Comparison of ENCODE assay signal across 21 mouse cellular contexts in the genomic region with DNA sequence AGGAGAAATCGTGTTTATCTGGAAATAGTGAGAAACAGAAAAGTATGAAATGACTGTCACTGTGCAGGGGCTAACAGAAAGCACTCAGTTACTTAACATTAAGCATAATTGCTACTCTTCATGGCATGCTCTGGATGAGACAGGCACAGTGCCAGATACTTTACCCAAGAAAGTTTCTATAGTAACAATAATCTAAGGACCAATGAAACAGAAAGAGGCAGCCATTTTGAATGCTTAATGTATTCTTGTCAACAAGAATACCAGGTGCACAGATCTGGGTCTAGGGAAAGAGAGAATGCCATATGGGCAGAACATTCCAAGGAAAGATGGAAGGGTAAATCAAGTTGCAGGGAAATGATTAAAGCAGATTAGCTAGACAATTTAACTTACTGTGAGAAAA.
DNase-seq lines count a peak whose midpoint lies in the region; ATAC-seq and TF ChIP-seq lines count a peak whose summit lies in the region.
"Had no signal": no experiment of that assay in that cellular context is flagged by ENCODE, and none has a peak within 500 bp of the region (broad histone marks: within the 10 kb centered on the region; RNA-seq: fewer than 3 reads in every experiment).

No protein-coding gene starts in this region.

- no peaks in the 10 kb centered on the region for H3K4me1 ChIP-seq in forebrain, embryonic 14.5 days (ENCODE audit: control insufficient read depth, insufficient read depth, low read length)
- no peaks in the 10 kb centered on the region for H3K4me1 ChIP-seq in forebrain, embryonic 12.5 days
- no peaks in the 10 kb centered on the region for H3K4me1 ChIP-seq in midbrain, postnatal 0 days (ENCODE audit: insufficient read depth, low read length)
- no peaks in the 10 kb centered on the region for H3K4me1 ChIP-seq in midbrain, embryonic 15.5 days
- no peaks in the 10 kb centered on the region for H3K4me1 ChIP-seq in forebrain, embryonic 16.5 days (replicated peaks; ENCODE audit: control insufficient read depth, insufficient read depth, low read length)
- H3K4me1 ChIP-seq: embryonic facial prominence, embryonic 13.5 days; embryonic facial prominence, embryonic 15.5 days had no signal

- no peak for TF ChIP-seq POLR2A in brain, embryonic 14.5 days (IDR thresholded peaks at IDR 0.05; ENCODE audit: borderline replicate concordance, extremely low read depth, insufficient read depth, insufficient read length, poor library complexity, severe bottlenecking)

- H3K4me3 ChIP-seq in forebrain, embryonic 14.5 days (ENCODE audit: low read depth, low read length), result no peak overlapping the region
- no peak overlapping the region for H3K4me3 ChIP-seq in forebrain, embryonic 12.5 days (replicated peaks)
- no peak overlapping the region for H3K4me3 ChIP-seq in midbrain, postnatal 0 days (ENCODE audit: low read depth, low read length)
- H3K4me3 ChIP-seq in midbrain, embryonic 15.5 days, result no peak overlapping the region
- H3K4me3 ChIP-seq in forebrain, embryonic 16.5 days (replicated peaks; ENCODE audit: low read length), result no peak overlapping the region
- H3K4me3 ChIP-seq: embryonic facial prominence, embryonic 13.5 days; embryonic facial prominence, embryonic 15.5 days; erythroblast, embryonic 14.5 days had no signal

- DNase-seq in forebrain, embryonic 14.5 days (ENCODE audit: low spot score), result peak; percentile 64
- DNase-seq in midbrain, postnatal 0 days (ENCODE audit: low spot score), result peak; percentile 9
- peak; percentile 66 for DNase-seq in brain, embryonic 14.5 days (ENCODE audit: low read depth)
- DNase-seq in retina, postnatal 1 day, result no peak
- DNase-seq in adrenal gland, postnatal 36 days, result no peak
- DNase-seq: adrenal gland, adult 2 months; adrenal gland, postnatal 10 days; adrenal gland, postnatal 25 days; cerebellum, adult 11 months; cerebellum, adult 18-20 months; cerebellum, adult 8-10 months; cerebellum, adult 9-11 months; cerebellum, postnatal 14 days; cerebellum, postnatal 36 days; embryo, embryonic 11 days had no signal

- TF ChIP-seq CTCF in midbrain, postnatal 0 days (IDR thresholded peaks at IDR 0.05), result no peak
- no peak for TF ChIP-seq CTCF in brain, embryonic 14.5 days (IDR thresholded peaks at IDR 0.05; ENCODE audit: borderline replicate concordance, extremely low read depth, insufficient read depth, insufficient read length)

- WGBS in forebrain, embryonic 14.5 days, result 63% methylated on average over 1 of the region's 1 CpGs
- WGBS in forebrain, embryonic 12.5 days, result 57% methylated on average over 1 of the region's 1 CpGs
- 65% methylated on average over 1 of the region's 1 CpGs for WGBS in midbrain, postnatal 0 days
- 69% methylated on average over 1 of the region's 1 CpGs for WGBS in midbrain, embryonic 15.5 days
- WGBS in forebrain, embryonic 16.5 days, result 65% methylated on average over 1 of the region's 1 CpGs

- no peak overlapping the region for H3K27ac ChIP-seq in forebrain, embryonic 14.5 days (ENCODE audit: low read depth, low read length)
- H3K27ac ChIP-seq in forebrain, embryonic 12.5 days, result no peak overlapping the region
- no peak overlapping the region for H3K27ac ChIP-seq in midbrain, postnatal 0 days (ENCODE audit: low read depth, low read length)
- H3K27ac ChIP-seq in midbrain, embryonic 15.5 days, result no peak overlapping the region
- no peak overlapping the region for H3K27ac ChIP-seq in forebrain, embryonic 16.5 days (ENCODE audit: low read length)
- H3K27ac ChIP-seq: embryonic facial prominence, embryonic 13.5 days; embryonic facial prominence, embryonic 15.5 days had no signal

- no peaks in the 10 kb centered on the region for H3K36me3 ChIP-seq in forebrain, embryonic 14.5 days (ENCODE audit: control insufficient read depth, insufficient read depth, low read length)
- H3K36me3 ChIP-seq in forebrain, embryonic 12.5 days (replicated peaks), result no peaks in the 10 kb centered on the region
- H3K36me3 ChIP-seq in midbrain, postnatal 0 days (ENCODE audit: insufficient read depth, low read length), result no peaks in the 10 kb centered on the region
- H3K36me3 ChIP-seq in midbrain, embryonic 15.5 days (replicated peaks), result no peaks in the 10 kb centered on the region
- H3K36me3 ChIP-seq in forebrain, embryonic 16.5 days (ENCODE audit: control insufficient read depth, insufficient read depth), result no peaks in the 10 kb centered on the region
- H3K36me3 ChIP-seq: embryonic facial prominence, embryonic 13.5 days; embryonic facial prominence, embryonic 15.5 days had no signal

- no peaks in the 10 kb centered on the region for H3K27me3 ChIP-seq in forebrain, embryonic 14.5 days (replicated peaks; ENCODE audit: control insufficient read depth, insufficient read depth, low read length)
- H3K27me3 ChIP-seq in forebrain, embryonic 12.5 days, result no peaks in the 10 kb centered on the region
- no peaks in the 10 kb centered on the region for H3K27me3 ChIP-seq in midbrain, postnatal 0 days (ENCODE audit: insufficient read depth, low read length)
- H3K27me3 ChIP-seq in midbrain, embryonic 15.5 days (replicated peaks), result no peaks in the 10 kb centered on the region
- H3K27me3 ChIP-seq in forebrain, embryonic 16.5 days (replicated peaks; ENCODE audit: control insufficient read depth, insufficient read depth, low read length), result no peaks in the 10 kb centered on the region
- H3K27me3 ChIP-seq: embryonic facial prominence, embryonic 13.5 days; embryonic facial prominence, embryonic 15.5 days had no signal

- H3K9ac ChIP-seq in forebrain, embryonic 14.5 days (ENCODE audit: low read length), result no peak overlapping the region
- no peak overlapping the region for H3K9ac ChIP-seq in forebrain, embryonic 12.5 days
- no peak overlapping the region for H3K9ac ChIP-seq in midbrain, postnatal 0 days (replicated peaks; ENCODE audit: low read length, poor library complexity, severe bottlenecking)
- H3K9ac ChIP-seq in midbrain, embryonic 15.5 days, result no peak overlapping the region
- H3K9ac ChIP-seq in forebrain, embryonic 16.5 days (replicated peaks; ENCODE audit: low read depth, low read length), result no peak overlapping the region
- H3K9ac ChIP-seq: embryonic facial prominence, embryonic 13.5 days; embryonic facial prominence, embryonic 15.5 days had no signal

- no peak for ATAC-seq in forebrain, embryonic 14.5 days
- ATAC-seq in forebrain, embryonic 12.5 days (ENCODE audit: low FRiP score), result no peak
- ATAC-seq in midbrain, postnatal 0 days (ENCODE audit: low FRiP score), result no peak
- no peak for ATAC-seq in midbrain, embryonic 15.5 days (replicated peaks)
- peak; percentile 76 for ATAC-seq in forebrain, embryonic 16.5 days

- no peak overlapping the region for H3K4me2 ChIP-seq in forebrain, embryonic 14.5 days (ENCODE audit: low read length)
- H3K4me2 ChIP-seq in forebrain, embryonic 12.5 days, result no peak overlapping the region
- H3K4me2 ChIP-seq in midbrain, postnatal 0 days (ENCODE audit: low read depth, low read length, poor library complexity, severe bottlenecking), result no peak overlapping the region
- H3K4me2 ChIP-seq in midbrain, embryonic 15.5 days, result no peak overlapping the region
- no peak overlapping the region for H3K4me2 ChIP-seq in forebrain, embryonic 16.5 days (ENCODE audit: low read length)
- H3K4me2 ChIP-seq: embryonic facial prominence, embryonic 13.5 days; embryonic facial prominence, embryonic 15.5 days had no signal

- no peaks in the 10 kb centered on the region for H3K9me3 ChIP-seq in forebrain, embryonic 14.5 days (replicated peaks; ENCODE audit: control insufficient read depth, low read length)
- H3K9me3 ChIP-seq in forebrain, embryonic 12.5 days, result no peaks in the 10 kb centered on the region
- no peaks in the 10 kb centered on the region for H3K9me3 ChIP-seq in midbrain, postnatal 0 days (ENCODE audit: low read length)
- no peaks in the 10 kb centered on the region for H3K9me3 ChIP-seq in midbrain, embryonic 15.5 days
- no peaks in the 10 kb centered on the region for H3K9me3 ChIP-seq in forebrain, embryonic 16.5 days (ENCODE audit: control insufficient read depth, low read length)
- H3K9me3 ChIP-seq: embryonic facial prominence, embryonic 13.5 days; embryonic facial prominence, embryonic 15.5 days had no signal

Comparison
In these comparisons a context has a peak if more than half of its experiments do, and no peak if none do; other contexts are left out.
1. DNase-seq: peak in forebrain, embryonic 14.5 days (single experiment), midbrain, postnatal 0 days (single experiment) and brain, embryonic 14.5 days (single experiment); none in retina, postnatal 1 day (single experiment) and adrenal gland, postnatal 36 days (0 of 2).